Mouse (Mus musculus): ENCODE results near the gene Btg3. TPM values are rescaled to one million over a fixed set of nuclear protein-coding genes. Genes with fewer than 3 reads are reported as not detected.

The Btg3 gene
- polyA plus RNA-seq, 1 experiment from 2014 or later: 23.3 TPM

GRCm38 (mm10) chr16:78296114-78296513, 80.9 kb downstream of the Btg3 start:
- WGBS: 78% methylated on average over 9 of the region's 9 CpGs
- no peaks in the 10 kb centered on the region for H3K27me3 ChIP-seq (replicated peaks; ENCODE audit: control insufficient read depth, insufficient read depth, low read length)
- no peaks in the 10 kb centered on the region for H3K36me3 ChIP-seq (ENCODE audit: control insufficient read depth, insufficient read depth)
- H3K9ac ChIP-seq (replicated peaks; ENCODE audit: low read depth, low read length): no peak overlapping the region
- no peaks in the 10 kb centered on the region for H3K9me3 ChIP-seq (ENCODE audit: control insufficient read depth, low read length)
- H3K4me2 ChIP-seq (ENCODE audit: low read length): no peak overlapping the region
- ATAC-seq: no peak
- peaks cover 5% of the 10 kb centered on the region for H3K4me1 ChIP-seq (replicated peaks; ENCODE audit: control insufficient read depth, insufficient read depth, low read length)
- no peak overlapping the region for H3K4me3 ChIP-seq (replicated peaks; ENCODE audit: low read length)
- no peak overlapping the region for H3K27ac ChIP-seq (ENCODE audit: low read length)

- no peak overlapping the region for H3K4me3 ChIP-seq (replicated peaks; ENCODE audit: low read length)
- ATAC-seq: no peak
- H3K27me3 ChIP-seq (replicated peaks; ENCODE audit: control insufficient read depth, insufficient read depth, low read length): no peaks in the 10 kb centered on the region
- H3K9me3 ChIP-seq (ENCODE audit: control insufficient read depth, low read length): no peaks in the 10 kb centered on the region
- H3K4me1 ChIP-seq (replicated peaks; ENCODE audit: control insufficient read depth, insufficient read depth, low read length): no peaks in the 10 kb centered on the region
- WGBS: 55% methylated on average over 4 of the region's 4 CpGs
- no peaks in the 10 kb centered on the region for H3K36me3 ChIP-seq (ENCODE audit: control insufficient read depth, insufficient read depth)
- H3K4me2 ChIP-seq (ENCODE audit: low read length): no peak overlapping the region
- no peak overlapping the region for H3K9ac ChIP-seq (replicated peaks; ENCODE audit: low read depth, low read length)
- H3K27ac ChIP-seq (ENCODE audit: low read length): no peak overlapping the region
Measured at GRCm38 (mm10) chr16:78295601-78296000, 81.4 kb downstream of the Btg3 start.

GRCm38 (mm10) chr16:78294606-78295275, 82.3 kb downstream of the Btg3 start:
- H3K4me3 ChIP-seq (replicated peaks; ENCODE audit: low read length): no peak overlapping the region
- H3K9ac ChIP-seq (replicated peaks; ENCODE audit: low read depth, low read length): no peak overlapping the region
- H3K27me3 ChIP-seq (replicated peaks; ENCODE audit: control insufficient read depth, insufficient read depth, low read length): no peaks in the 10 kb centered on the region
- no peak overlapping the region for H3K4me2 ChIP-seq (ENCODE audit: low read length)
- no peaks in the 10 kb centered on the region for H3K36me3 ChIP-seq (ENCODE audit: control insufficient read depth, insufficient read depth)
- H3K9me3 ChIP-seq (ENCODE audit: control insufficient read depth, low read length): no peaks in the 10 kb centered on the region
- no peak overlapping the region for H3K27ac ChIP-seq (ENCODE audit: low read length)
- WGBS: 59% methylated on average over 5 of the region's 5 CpGs
- H3K4me1 ChIP-seq (replicated peaks; ENCODE audit: control insufficient read depth, insufficient read depth, low read length): no peaks in the 10 kb centered on the region
- ATAC-seq: no peak

GRCm38 (mm10) chr16:78294051-78294450, 82.9 kb downstream of the Btg3 start:
- Histone ChIP-seq H3K27me3 (replicated peaks; ENCODE audit: control insufficient read depth, insufficient read depth, low read length) (no peaks in the 10 kb centered on the region), H3K36me3 (ENCODE audit: control insufficient read depth, insufficient read depth) (no peaks in the 10 kb centered on the region), H3K27ac (ENCODE audit: low read length) (no peak overlapping the region), H3K9me3 (ENCODE audit: control insufficient read depth, low read length) (no peaks in the 10 kb centered on the region), H3K4me3 (replicated peaks; ENCODE audit: low read length) (no peak overlapping the region), H3K4me1 (replicated peaks; ENCODE audit: control insufficient read depth, insufficient read depth, low read length) (no peaks in the 10 kb centered on the region), H3K9ac (replicated peaks; ENCODE audit: low read depth, low read length) (no peak overlapping the region), H3K4me2 (ENCODE audit: low read length) (no peak overlapping the region)
- WGBS: 90% methylated on average over 1 of the region's 1 CpGs
- no peak for ATAC-seq

- no peak overlapping the region for H3K27ac ChIP-seq (ENCODE audit: low read length)
- H3K27me3 ChIP-seq (replicated peaks; ENCODE audit: control insufficient read depth, insufficient read depth, low read length): no peaks in the 10 kb centered on the region
- WGBS: 55% methylated on average over 5 of the region's 5 CpGs
- H3K9me3 ChIP-seq (ENCODE audit: control insufficient read depth, low read length): no peaks in the 10 kb centered on the region
- ATAC-seq: no peak
- H3K4me1 ChIP-seq (replicated peaks; ENCODE audit: control insufficient read depth, insufficient read depth, low read length): no peaks in the 10 kb centered on the region
- H3K4me2 ChIP-seq (ENCODE audit: low read length): no peak overlapping the region
- no peaks in the 10 kb centered on the region for H3K36me3 ChIP-seq (ENCODE audit: control insufficient read depth, insufficient read depth)
- no peak overlapping the region for H3K4me3 ChIP-seq (replicated peaks; ENCODE audit: low read length)
- no peak overlapping the region for H3K9ac ChIP-seq (replicated peaks; ENCODE audit: low read depth, low read length)
Measured at GRCm38 (mm10) chr16:78283231-78283630, 93.8 kb downstream of the Btg3 start.

Other genes starting within 250 kb of the Btg3 start
- 184 and 188 TPM in 2 replicates for gene Cxadr, start 75.7 kb downstream of the Btg3 start, polyA plus RNA-seq (2015; fragmentation: Nextera tagmentation; extraction: Ambion mirVana)
- 10.3 and 11.3 TPM in 2 replicates for gene D16Ertd472e, start 199.5 kb upstream of the Btg3 start, polyA plus RNA-seq (2015; fragmentation: Nextera tagmentation; extraction: Ambion mirVana)

Measured in forebrain, embryonic 16.5 days (tissue).